Mouse (Mus musculus): Measurements from ENCODE around the gene Cetn4. TPM values are rescaled to one million over a fixed set of nuclear protein-coding genes. Genes with fewer than 3 reads are reported as not detected.

Cetn4 gene
- total and polyA plus RNA-seq, 3 experiments: 0.89 to 2.2 (median 1.4) TPM

Other genes with a start within 250 kb of the Cetn4 start
- gene Adad1, start 249.2 kb downstream of the Cetn4 start, total RNA-seq (2012; rRNA removed): not detected in 2 replicates
- not detected in 2 replicates for gene Adad1, start 249.2 kb downstream of the Cetn4 start, total RNA-seq (2014; rRNA removed)
- not detected in 2 replicates for gene Adad1, start 249.2 kb downstream of the Cetn4 start, polyA plus RNA-seq (2012; ENCODE audit: insufficient read length, low read depth)
- not detected in 2 replicates for gene Il2, start 186.7 kb downstream of the Cetn4 start, total RNA-seq (2012; rRNA removed)
- 0.34 TPM in 1 of 2 replicates, not detected in the other for gene Il2, start 186.7 kb downstream of the Cetn4 start, total RNA-seq (2014; rRNA removed)
- not detected in 2 replicates for gene Il2, start 186.7 kb downstream of the Cetn4 start, polyA plus RNA-seq (2012; ENCODE audit: insufficient read length, low read depth)
- gene Il21, start 80.1 kb downstream of the Cetn4 start, total RNA-seq (2012; rRNA removed): not detected in 2 replicates
- not detected in 2 replicates for gene Il21, start 80.1 kb downstream of the Cetn4 start, total RNA-seq (2014; rRNA removed)
- not detected in 2 replicates for gene Il21, start 80.1 kb downstream of the Cetn4 start, polyA plus RNA-seq (2012; ENCODE audit: insufficient read length, low read depth)
- gene Bbs12, start 154 bp downstream of the Cetn4 start, total RNA-seq (2012; rRNA removed): 3.2 and 4.1 TPM in 2 replicates
- 8.3 and 8.8 TPM in 2 replicates for gene Bbs12, start 154 bp downstream of the Cetn4 start, total RNA-seq (2014; rRNA removed)
- gene Bbs12, start 154 bp downstream of the Cetn4 start, polyA plus RNA-seq (2012; ENCODE audit: insufficient read length, low read depth): 3.3 and 4.0 TPM in 2 replicates
- gene Fgf2, start 35.6 kb upstream of the Cetn4 start, total RNA-seq (2012; rRNA removed): 0.25 and 0.38 TPM in 2 replicates
- gene Fgf2, start 35.6 kb upstream of the Cetn4 start, total RNA-seq (2014; rRNA removed): not detected in 2 replicates
- gene Fgf2, start 35.6 kb upstream of the Cetn4 start, polyA plus RNA-seq (2012; ENCODE audit: insufficient read length, low read depth): 0.60 and 0.70 TPM in 2 replicates
- gene Spata5, start 107.2 kb upstream of the Cetn4 start, total RNA-seq (2012; rRNA removed): 35.0 and 52.0 TPM in 2 replicates
- 49.7 and 66.1 TPM in 2 replicates for gene Spata5, start 107.2 kb upstream of the Cetn4 start, total RNA-seq (2014; rRNA removed)
- gene Spata5, start 107.2 kb upstream of the Cetn4 start, polyA plus RNA-seq (2012; ENCODE audit: insufficient read length, low read depth): 43.8 and 52.9 TPM in 2 replicates
- gene Nudt6, start 107.5 kb upstream of the Cetn4 start, total RNA-seq (2012; rRNA removed): 7.7 and 9.4 TPM in 2 replicates
- gene Nudt6, start 107.5 kb upstream of the Cetn4 start, total RNA-seq (2014; rRNA removed): 4.8 and 6.0 TPM in 2 replicates
- 9.0 and 9.6 TPM in 2 replicates for gene Nudt6, start 107.5 kb upstream of the Cetn4 start, polyA plus RNA-seq (2012; ENCODE audit: insufficient read length, low read depth)